Mouse (Mus musculus): ENCODE measurements around the gene Tmem107. TPM values are rescaled to one million over a fixed set of nuclear protein-coding genes. Genes with fewer than 3 reads are reported as not detected.
A peak's percentile ranks its signal among the peaks of the same experiment; 100 is the strongest.

The Tmem107 gene
- total RNA-seq, 2 experiments from 2014 or later, result 4.2 to 6.1 TPM

- intact Hi-C loops (cut with DNase I), result loop anchor here (1.0 kb wide), 1 partner anchor 51 kb away; no protein-coding TSS in a partner anchor
- DNase-seq, result peak; percentile 71 to 78
Observed at GRCm38 (mm10) chr11:69117737-69118695, 47.4 kb downstream of the Tmem107 start.

DNA sequence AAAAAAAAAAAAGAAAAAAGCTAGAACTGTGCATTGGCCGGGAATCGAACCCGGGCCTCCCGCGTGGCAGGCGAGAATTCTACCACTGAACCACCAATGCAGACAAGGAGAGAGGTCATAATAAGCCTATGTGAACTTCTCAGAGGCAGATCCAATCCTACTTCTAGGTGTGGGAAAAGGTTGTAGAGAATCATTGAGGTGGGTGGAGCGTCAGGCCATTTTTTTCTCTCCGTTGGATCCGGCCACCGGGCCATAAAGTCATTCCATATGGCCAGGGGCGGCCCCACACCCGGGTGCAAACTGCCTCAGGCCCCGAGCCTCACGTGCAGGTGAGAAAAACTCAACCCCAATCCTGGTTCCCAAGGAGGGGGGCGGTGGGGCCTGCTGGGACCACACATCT lies 48.2 kb downstream of the Tmem107 start:
- peak; percentile 92 to 96 for DNase-seq
- intact Hi-C loops (cut with DNase I), result loop anchor here (1.0 kb wide), 1 partner anchor 51 kb away; no protein-coding TSS in a partner anchor

DNA sequence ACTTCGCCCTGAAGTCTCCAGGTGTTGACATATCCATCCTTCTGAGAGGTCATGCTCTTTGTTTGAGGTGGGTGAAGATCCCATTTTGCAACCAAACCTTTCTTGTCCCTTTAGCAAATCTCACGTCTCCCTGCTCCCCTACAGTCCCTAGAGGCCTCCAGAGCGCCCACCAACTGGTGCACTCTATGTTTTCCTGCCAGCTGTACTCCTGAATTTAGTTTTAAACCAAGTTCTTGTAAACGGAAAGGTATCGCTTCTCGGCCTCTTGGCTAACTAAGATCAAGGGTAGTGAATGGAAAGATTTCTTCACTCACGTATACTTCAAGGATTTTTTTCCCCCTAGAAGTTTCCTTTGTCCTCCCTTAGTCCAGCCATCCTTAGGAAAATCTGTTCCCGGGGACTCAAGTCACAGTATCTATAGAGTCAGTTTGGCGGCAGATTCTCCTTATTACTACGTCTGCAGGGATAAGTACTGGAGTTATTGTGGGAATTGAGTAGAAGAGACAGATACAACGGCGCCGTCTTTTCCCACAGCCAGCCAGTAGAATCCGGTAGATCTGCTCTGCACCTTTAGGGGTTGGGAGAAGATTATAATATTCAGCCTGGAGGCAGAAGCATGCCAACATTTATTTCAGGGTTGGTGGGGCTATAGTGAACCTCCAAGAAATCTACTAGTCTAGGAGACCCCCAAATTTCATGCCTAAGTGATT lies 49.0 kb downstream of the Tmem107 start:
- no peak for DNase-seq
- intact Hi-C loops (cut with DNase I), result no loop called here

DNA sequence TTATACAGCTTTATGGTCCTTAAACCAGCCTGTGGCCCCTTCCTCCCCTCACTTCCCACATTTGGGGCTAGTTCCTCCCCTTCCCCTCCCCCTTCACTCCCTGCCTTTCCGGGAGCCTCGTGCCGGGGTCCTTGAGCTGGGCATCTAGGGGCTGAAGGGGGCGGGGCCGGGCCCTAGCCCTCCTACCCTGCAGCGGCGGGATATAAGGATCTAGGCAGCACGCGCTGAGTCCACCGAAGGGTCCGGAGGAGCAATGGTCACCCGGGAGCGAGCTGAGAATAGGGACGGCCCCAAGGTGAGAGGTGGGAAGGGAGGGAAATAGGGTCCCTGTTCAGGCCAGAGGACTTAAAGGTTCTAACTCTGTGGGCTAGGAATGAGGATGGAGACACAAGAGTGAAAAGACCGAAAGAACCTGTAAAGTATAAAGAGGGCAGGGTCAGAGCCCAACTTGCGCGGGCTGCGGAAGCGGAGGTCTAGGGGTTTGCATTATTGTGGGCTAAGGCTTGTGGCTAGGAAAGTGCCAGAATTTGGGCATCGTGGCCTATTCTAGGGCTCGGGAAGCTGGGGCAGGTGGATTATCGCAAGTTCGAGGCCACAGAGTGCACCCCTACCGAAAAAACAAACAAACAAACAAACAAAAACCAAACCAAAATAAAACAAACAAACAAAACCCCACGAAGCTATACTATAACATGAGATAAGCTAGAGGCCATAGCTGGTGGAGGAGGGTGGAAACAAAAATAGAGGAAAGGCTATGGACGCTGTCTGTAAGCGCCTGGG lies 49.8 kb downstream of the Tmem107 start, which contains the start of gene Hes7:
Gene Hes7, plus strand, starts transcription at position 184 of the 780 bp plus-strand sequence.
- DNase-seq, result peak; percentile 15 to 19
- intact Hi-C loops (cut with DNase I), result no loop called here

GRCm38 (mm10) chr11:69121001-69121740 lies 50.6 kb downstream of the Tmem107 start:
- intact Hi-C loops (cut with DNase I), result no loop called here
- peak; percentile 54 to 59 for DNase-seq

- DNase-seq, result no peak
- intact Hi-C loops (cut with DNase I), result loop anchor here (1.0 kb wide), 1 partner anchor 30 kb away; no protein-coding TSS in a partner anchor
Observed at GRCm38 (mm10) chr11:69121741-69122335, 51.2 kb downstream of the Tmem107 start.

DNA sequence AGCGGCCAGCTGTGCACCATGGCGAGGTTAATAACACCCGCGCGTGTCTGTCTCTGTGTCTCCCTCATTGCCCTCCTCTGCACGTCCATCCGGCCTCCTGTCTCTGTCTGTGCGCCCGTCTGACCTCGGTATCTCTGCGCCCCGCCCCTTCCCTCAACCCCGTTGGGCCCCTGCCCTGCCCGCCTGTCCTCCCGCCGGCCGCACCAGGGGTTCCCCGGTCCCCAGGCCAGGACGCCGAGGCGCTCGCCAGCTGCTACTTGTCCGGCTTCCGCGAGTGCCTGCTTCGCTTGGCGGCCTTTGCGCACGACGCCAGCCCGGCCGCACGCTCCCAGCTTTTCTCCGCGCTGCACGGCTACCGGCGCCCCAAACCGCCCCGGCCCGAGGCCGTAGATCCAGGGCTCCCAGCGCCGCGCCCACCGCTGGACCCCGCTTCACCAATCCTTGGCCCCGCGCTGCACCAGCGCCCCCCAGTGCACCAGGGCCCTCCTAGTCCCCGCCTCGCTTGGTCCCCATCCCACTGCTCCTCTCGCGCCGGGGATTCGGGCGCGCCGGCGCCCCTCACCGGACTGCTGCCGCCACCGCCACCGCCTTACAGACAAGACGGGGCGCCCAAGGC lies 51.8 kb downstream of the Tmem107 start, which contains the start of gene 9130213A22Rik:
Gene 9130213A22Rik, minus strand, starts transcription at position 254 of the 616 bp plus-strand sequence.
- intact Hi-C loops (cut with DNase I), result loop anchor here (1.0 kb wide), 1 partner anchor 30 kb away; no protein-coding TSS in a partner anchor
- DNase-seq, result peak; percentile 87 to 94

Other genes with a start within 250 kb of the Tmem107 start
- gene Ndel1, start 198.9 kb upstream of the Tmem107 start, total RNA-seq (2021), result 10 to 100 TPM; 60.9 to 71.3 TPM
- not detected for gene Rnf222, start 182.3 kb upstream of the Tmem107 start, total RNA-seq (2021)
- 100 to 1,000 TPM; 655 to 678 TPM for gene Rpl26, start 169.2 kb upstream of the Tmem107 start, total RNA-seq (2021)
- not detected for gene Odf4, start 143.7 kb upstream of the Tmem107 start, total RNA-seq (2021)
- 10 to 100 TPM; 25.6 to 32.5 TPM for gene Arhgef15, start 113.3 kb upstream of the Tmem107 start, total RNA-seq (2021)
- gene Slc25a35, start 102.7 kb upstream of the Tmem107 start, total RNA-seq (2021), result 1 to 10 TPM; 5.0 to 5.8 TPM
- 10 to 100 TPM; 78.9 to 97.0 TPM for gene Rangrf, start 95.6 kb upstream of the Tmem107 start, total RNA-seq (2021)
- gene Pfas, start 62.3 kb upstream of the Tmem107 start, total RNA-seq (2021), result 1 to 10 TPM; 5.8 to 8.3 TPM
- 10 to 100 TPM; 12.5 to 14.3 TPM for gene Ctc1, start 54.9 kb upstream of the Tmem107 start, total RNA-seq (2021)
- 1 to 10 TPM in 1 of 2 experiments, under 1 TPM in 1; 0.72 to 1.2 TPM for gene Aurkb, start 25.2 kb upstream of the Tmem107 start, total RNA-seq (2021)
- gene Borcs6, start 11.1 kb upstream of the Tmem107 start, total RNA-seq (2021), result 10 to 100 TPM; 16.0 to 17.1 TPM
- gene Vamp2, start 17.7 kb downstream of the Tmem107 start, total RNA-seq (2021), result 10 to 100 TPM; 50.5 to 72.7 TPM
- gene Per1, start 24.4 kb downstream of the Tmem107 start, total RNA-seq (2021), result 10 to 100 TPM; 34.2 to 82.1 TPM
- gene Hes7, start 49.6 kb downstream of the Tmem107 start, total RNA-seq (2021), result not detected
- under 1 TPM in 1 of 2 experiments, not detected in 1; 0.22 TPM for gene 9130213A22Rik, start 51.8 kb downstream of the Tmem107 start, total RNA-seq (2021)
- gene Aloxe3, start 55.1 kb downstream of the Tmem107 start, total RNA-seq (2021), result not detected
- gene Alox12b, start 86.2 kb downstream of the Tmem107 start, total RNA-seq (2021), result not detected
- gene Alox8, start 127.0 kb downstream of the Tmem107 start, total RNA-seq (2021), result 1 to 10 TPM; 1.4 to 2.1 TPM
- gene Gucy2e, start 166.2 kb downstream of the Tmem107 start, total RNA-seq (2021), result 1 to 10 TPM; 1.5 to 1.7 TPM

All from heart, postnatal 36 days (tissue).